Mouse (Mus musculus) central nervous system, embryonic 14 days (tissue): ENCODE measurements around the gene Yipf3. TPM values are rescaled to one million over a fixed set of nuclear protein-coding genes. Genes with fewer than 3 reads are reported as not detected.

Source experiments
- polyA plus RNA-seq: library from polyadenylated mRNA; depleted of rRNA; stranded (reverse); fragments of >200 nt; gene quantifications from 2 replicates; pipeline ENCODE4 v1.2.3, GENCODE M21; 2012; rRNA removed

Gene Yipf3
- polyA plus RNA-seq: 68.1 and 81.0 TPM in 2 replicates

GRCm38 (mm10) chr17:46247512-46248188 lies at the start of gene Yipf3, which contains the start of gene Polr1c:
TSS of gene Yipf3 (plus strand) at chr17:46248080.
TSS of gene Polr1c (minus strand) at chr17:46248054.

GRCm38 (mm10) chr17:46202421-46203071 lies 45.3 kb upstream of the Yipf3 start, which contains the start of the genes Polh and Xpo5:
TSS of gene Polh (minus strand) at chr17:46202645.
TSS of gene Xpo5 (plus strand) at chr17:46202782.

GRCm38 (mm10) chr17:46253452-46254084 lies 5.7 kb downstream of the Yipf3 start, which contains the start of gene Lrrc73:
TSS of gene Lrrc73 (plus strand) at chr17:46253531.

GRCm38 (mm10) chr17:46282483-46283123 lies 34.7 kb downstream of the Yipf3 start, which contains the start of gene Tjap1:
TSS of gene Tjap1 (minus strand) at chr17:46283026.

GRCm38 (mm10) chr17:46297364-46298219 lies 49.7 kb downstream of the Yipf3 start, which contains the start of gene Dlk2:
TSS of gene Dlk2 (plus strand) at chr17:46297421.

Other genes starting within 250 kb of the Yipf3 start
- 205 and 227 TPM in 2 replicates for gene Vegfa, start 215.7 kb upstream of the Yipf3 start, polyA plus RNA-seq
- gene Mrps18a, start 137.1 kb upstream of the Yipf3 start, polyA plus RNA-seq: 92.3 and 96.9 TPM in 2 replicates
- gene Rsph9, start 103.9 kb upstream of the Yipf3 start, polyA plus RNA-seq: 26.1 and 26.4 TPM in 2 replicates
- 21.7 and 23.9 TPM in 2 replicates for gene Mad2l1bp, start 94.5 kb upstream of the Yipf3 start, polyA plus RNA-seq
- 186 and 196 TPM in 2 replicates for gene Gtpbp2, start 87.0 kb upstream of the Yipf3 start, polyA plus RNA-seq
- gene Polh, start 45.4 kb upstream of the Yipf3 start, polyA plus RNA-seq: 11.3 and 12.0 TPM in 2 replicates
- gene Xpo5, start 45.3 kb upstream of the Yipf3 start, polyA plus RNA-seq: 51.0 and 55.9 TPM in 2 replicates
- 120 and 123 TPM in 2 replicates for gene Polr1c, start within 50 bp of the Yipf3 start, polyA plus RNA-seq
- 20.0 and 20.2 TPM in 2 replicates for gene Lrrc73, start 5.5 kb downstream of the Yipf3 start, polyA plus RNA-seq
- gene Tjap1, start 34.9 kb downstream of the Yipf3 start, polyA plus RNA-seq: 76.4 and 83.6 TPM in 2 replicates
- 74.5 and 85.0 TPM in 2 replicates for gene Dlk2, start 49.3 kb downstream of the Yipf3 start, polyA plus RNA-seq
- gene Abcc10, start 80.3 kb downstream of the Yipf3 start, polyA plus RNA-seq: 16.7 and 17.0 TPM in 2 replicates
- gene Zfp318, start 135.7 kb downstream of the Yipf3 start, polyA plus RNA-seq: 36.2 and 37.2 TPM in 2 replicates
- 7.2 and 8.6 TPM in 2 replicates for gene Crip3, start 180.8 kb downstream of the Yipf3 start, polyA plus RNA-seq
- gene Slc22a7, start 190.4 kb downstream of the Yipf3 start, polyA plus RNA-seq: 0.14 and 0.15 TPM in 2 replicates
- 20.1 and 21.0 TPM in 2 replicates for gene Ttbk1, start 239.6 kb downstream of the Yipf3 start, polyA plus RNA-seq
- gene Dnph1, start 248.6 kb downstream of the Yipf3 start, polyA plus RNA-seq: 22.5 and 29.6 TPM in 2 replicates